Mouse (Mus musculus) intestine, embryonic 15.5 days (tissue): ENCODE data around the gene Fap. TPM values are rescaled to one million over a fixed set of nuclear protein-coding genes. Genes with fewer than 3 reads are reported as not detected.

ENCODE experiments used
- polyA plus RNA-seq: library from polyadenylated mRNA; unstranded; fragments of >200 nt; fragmentation: Nextera tagmentation; extraction: Ambion mirVana; gene quantifications from 2 replicates; pipeline ENCODE4 v1.2.1, GENCODE M21; 2015

The Fap gene
- polyA plus RNA-seq, 1 experiment from 2014 or later = 12.4 TPM

Other genes starting within 250 kb of the Fap start
- gene Dpp4, start 161.8 kb downstream of the Fap start, polyA plus RNA-seq = 69.3 and 72.5 TPM in 2 replicates
- gene Gcg, start 90.4 kb downstream of the Fap start, polyA plus RNA-seq = 53.2 and 65.9 TPM in 2 replicates
- 5.2 and 7.0 TPM in 2 replicates for gene Ifih1, start 72.2 kb upstream of the Fap start, polyA plus RNA-seq
- gene Gca, start 90.2 kb upstream of the Fap start, polyA plus RNA-seq = 8.8 and 9.4 TPM in 2 replicates